Mouse (Mus musculus): ENCODE results near the gene Fsip1. TPM values are rescaled to one million over a fixed set of nuclear protein-coding genes. Genes with fewer than 3 reads are reported as not detected.

Gene Fsip1
- polyA plus RNA-seq, 1 experiment: 0.04 TPM

GRCm38 (mm10) chr2:118087044-118087726 lies 169.6 kb downstream of the Fsip1 start:
- DNase-seq (ENCODE audit: low spot score): no peak

GRCm38 (mm10) chr2:118085647-118086046 lies 171.1 kb downstream of the Fsip1 start:
- DNase-seq (ENCODE audit: low spot score): no peak

GRCm38 (mm10) chr2:118084693-118085092 lies 172.1 kb downstream of the Fsip1 start:
- DNase-seq (ENCODE audit: low spot score): no peak

- no peak for DNase-seq (ENCODE audit: low spot score)
These were observed 173.1 kb downstream of the Fsip1 start for GRCm38 (mm10) chr2:118083652-118084051.

- no peak for DNase-seq (ENCODE audit: low spot score)
These were observed 175.2 kb downstream of the Fsip1 start for GRCm38 (mm10) chr2:118081581-118081980.

Other genes starting within 250 kb of the Fsip1 start
- gene Thbs1, start 145.1 kb downstream of the Fsip1 start, polyA plus RNA-seq (2012; rRNA removed): 28.7 and 34.3 TPM in 2 replicates
- 0.34 and 0.36 TPM in 2 replicates for gene Gpr176, start 116.5 kb upstream of the Fsip1 start, polyA plus RNA-seq (2012; rRNA removed)
- gene Eif2ak4, start 131.7 kb upstream of the Fsip1 start, polyA plus RNA-seq (2012; rRNA removed): 11.6 and 13.3 TPM in 2 replicates
- gene Srp14, start 222.7 kb upstream of the Fsip1 start, polyA plus RNA-seq (2012; rRNA removed): 203 and 232 TPM in 2 replicates